Mouse (Mus musculus) liver, embryonic 14.5 days (tissue): Measurements from ENCODE around the gene Chst8. TPM values are rescaled to one million over a fixed set of nuclear protein-coding genes. Genes with fewer than 3 reads are reported as not detected.
A peak's percentile ranks its signal among the peaks of the same experiment; 100 is the strongest.

Experiments
- ATAC-seq: fragments of 200-750 bp; cut with Nextera tagmentation; 2 replicates; pipeline ENCODE4 v1.8.0; 2017; ENCODE audit warnings: moderate number of reproducible peaks, mild to moderate bottlenecking, moderate library complexity; ENCODE audit not compliant: insufficient read depth
- DNase-seq, 3 experiments: peaks; one replicate each; pipeline ENCODE4 v3.0.0-alpha.2; 2012 to 2013; ENCODE audit warnings: low read depth in 3 of 3, low spot score in 3 of 3
- H3K27ac ChIP-seq: fragments of 300-500 bp; sonication (generic); 2 replicates; pipeline ENCODE4 v1.5.1; 2014; ENCODE audit warnings: moderate library complexity, mild to moderate bottlenecking, control low read depth, inconsistent platforms
- H3K27me3 ChIP-seq: fragments of 300-500 bp; sonication (generic); 2 replicates; pipeline ENCODE4 v1.6.1; 2014; ENCODE audit warnings: mild to moderate bottlenecking, low read length, moderate library complexity; ENCODE audit not compliant: control insufficient read depth, insufficient read depth
- H3K36me3 ChIP-seq: fragments of 300-500 bp; sonication (generic); replicated peaks from 2 replicates; pipeline ENCODE4 v1.6.1; 2014; ENCODE audit warnings: low read depth; ENCODE audit not compliant: control insufficient read depth, insufficient read depth
- H3K4me1 ChIP-seq, 2 experiments: fragments of 200-500 bp in 1 of 2; fragments of 300-500 bp in 1 of 2; sonication (generic) in 1 of 2; replicated peaks; 2 replicates each; pipeline ENCODE4 v1.6.1; 2012 to 2014; ENCODE audit warnings: antibody characterized with exemption in 1 of 2, inconsistent platforms in 1 of 2, low read length in 1 of 2; ENCODE audit not compliant: control insufficient read depth in 2 of 2, insufficient read depth in 2 of 2
- H3K4me2 ChIP-seq: fragments of 300-500 bp; sonication (generic); 2 replicates; pipeline ENCODE4 v1.6.1; 2014; ENCODE audit warnings: low read depth, mild to moderate bottlenecking, control low read depth, moderate library complexity
- H3K4me3 ChIP-seq, 2 experiments: fragments of 200-500 bp in 1 of 2; fragments of 300-500 bp in 1 of 2; sonication (generic) in 1 of 2; 2 replicates each; pipeline ENCODE4 v1.5.1; 2012 to 2014; ENCODE audit warnings: low read depth in 2 of 2, low read length in 2 of 2, mild to moderate bottlenecking in 2 of 2, control low read depth in 1 of 2, inconsistent platforms in 1 of 2, moderate library complexity in 1 of 2; ENCODE audit not compliant: insufficient read depth in 1 of 2
- H3K9ac ChIP-seq: fragments of 300-500 bp; sonication (generic); replicated peaks from 2 replicates; pipeline ENCODE4 v1.6.1; 2014; ENCODE audit warnings: mild to moderate bottlenecking, control low read depth, moderate library complexity
- H3K9me3 ChIP-seq: fragments of 300-500 bp; sonication (generic); 2 replicates; pipeline ENCODE4 v1.6.1; 2016; ENCODE audit warnings: low read length, mixed read lengths; ENCODE audit not compliant: control insufficient read depth
- CTCF ChIP-seq: IDR thresholded peaks from 2 replicates; pipeline ENCODE4 v1.5.1; 2016; ENCODE audit warnings: antibody characterized with exemption, low read depth, control low read depth
- EP300 ChIP-seq: IDR thresholded peaks from 2 replicates; pipeline ENCODE4 v1.6.1; 2016; ENCODE audit warnings: antibody characterized with exemption, low read depth
- WGBS: fragments of 180-500 bp; shearing (Covaris S2); extraction: QIAGEN DNeasy Blood & Tissue Kit; methylation state at CpG from one replicate; pipeline ENCODE4 v1.1.7; 2014; ENCODE audit not compliant: insufficient replicate concordance; 5-methylcytosine and 5-hydroxymethylcytosine counted together
- polyA plus RNA-seq, 2 experiments: library from polyadenylated mRNA; depleted of rRNA in 1 of 2; stranded (reverse) in 1 of 2; unstranded in 1 of 2; fragments of >200 nt; fragmentation: Nextera tagmentation in 1 of 2; extraction: Ambion mirVana in 1 of 2; gene quantifications; 2 replicates each; pipeline versions ENCODE4 v1.2.1 to v1.2.3; 2012 to 2014

Chst8 gene
- polyA plus RNA-seq, 2 experiments: 0.25 to 0.37 TPM

GRCm38 (mm10) chr7:34675831-34676514, 136.5 kb downstream of the Chst8 start:
- ATAC-seq: no peak
- peaks cover 19% of the 10 kb centered on the region for H3K27me3 ChIP-seq
- no peak for TF ChIP-seq EP300
- TF ChIP-seq CTCF: peak; percentile 75
- no peak for DNase-seq
- WGBS: 11% methylated on average over 33 of the region's 33 CpGs
- H3K4me1 ChIP-seq: no peaks in the 10 kb centered on the region
- H3K9ac ChIP-seq: no peak overlapping the region
- no peaks in the 10 kb centered on the region for H3K9me3 ChIP-seq
- H3K27ac ChIP-seq: no peak overlapping the region
- H3K36me3 ChIP-seq: no peaks in the 10 kb centered on the region
- no peak overlapping the region for H3K4me3 ChIP-seq
- H3K4me2 ChIP-seq: no peak overlapping the region

- no peak overlapping the region for H3K4me2 ChIP-seq
- no peak overlapping the region for H3K27ac ChIP-seq
- H3K9ac ChIP-seq: no peak overlapping the region
- no peaks in the 10 kb centered on the region for H3K4me1 ChIP-seq
- TF ChIP-seq CTCF: no peak
- TF ChIP-seq EP300: no peak
- 13% methylated on average over 42 of the region's 42 CpGs for WGBS
- ATAC-seq (no peak), DNase-seq (no peak)
- no peaks in the 10 kb centered on the region for H3K9me3 ChIP-seq
- peaks cover 19% of the 10 kb centered on the region for H3K27me3 ChIP-seq
- no peak overlapping the region for H3K4me3 ChIP-seq
- H3K36me3 ChIP-seq: no peaks in the 10 kb centered on the region
These were observed 137.3 kb downstream of the Chst8 start for GRCm38 (mm10) chr7:34675120-34675790.

- TF ChIP-seq EP300 (no peak), CTCF (no peak)
- Histone ChIP-seq H3K4me1 (no peaks in the 10 kb centered on the region), H3K27ac (no peak overlapping the region), H3K4me2 (no peak overlapping the region), H3K9ac (no peak overlapping the region), H3K9me3 (no peaks in the 10 kb centered on the region), H3K27me3 (peaks cover 19% of the 10 kb centered on the region), H3K4me3 (no peak overlapping the region), H3K36me3 (no peaks in the 10 kb centered on the region)
- WGBS: 58% methylated on average over 4 of the region's 4 CpGs
- no peak for DNase-seq
- ATAC-seq: no peak
These were observed 139.6 kb downstream of the Chst8 start for GRCm38 (mm10) chr7:34672916-34673315.

- Histone ChIP-seq H3K36me3 (no peaks in the 10 kb centered on the region), H3K4me1 (no peaks in the 10 kb centered on the region), H3K27me3 (peaks cover 19% of the 10 kb centered on the region), H3K27ac (no peak overlapping the region), H3K9me3 (no peaks in the 10 kb centered on the region), H3K4me3 (no peak overlapping the region), H3K9ac (no peak overlapping the region), H3K4me2 (no peak overlapping the region)
- peak; percentile 99 for TF ChIP-seq CTCF
- TF ChIP-seq EP300: no peak
- DNase-seq: peak; percentile 37 to 51 (median 45)
- 2% methylated on average over 6 of the region's 6 CpGs for WGBS
- no peak for ATAC-seq
These were observed 140.6 kb downstream of the Chst8 start for GRCm38 (mm10) chr7:34671911-34672310.

GRCm38 (mm10) chr7:34670778-34671177, 141.7 kb downstream of the Chst8 start:
- no peaks in the 10 kb centered on the region for H3K4me1 ChIP-seq
- DNase-seq: no peak
- no peak overlapping the region for H3K4me3 ChIP-seq
- no peak for ATAC-seq
- H3K27me3 ChIP-seq: peaks cover 17% of the 10 kb centered on the region
- 63% methylated on average over 3 of the region's 3 CpGs for WGBS
- H3K9me3 ChIP-seq: no peaks in the 10 kb centered on the region
- H3K27ac ChIP-seq: no peak overlapping the region
- no peaks in the 10 kb centered on the region for H3K36me3 ChIP-seq
- no peak overlapping the region for H3K4me2 ChIP-seq
- no peak overlapping the region for H3K9ac ChIP-seq
- TF ChIP-seq CTCF (no peak), EP300 (no peak)
